Mouse (Mus musculus) ES-E14 (cell line): ENCODE measurements around the gene Cryaa.

ENCODE experiments used
- MAFK ChIP-seq: IDR thresholded peaks from 2 replicates; pipeline ENCODE4 v1.6.1; 2014; ENCODE audit warnings: mild to moderate bottlenecking, low read depth, low read length, inconsistent platforms; ENCODE audit not compliant: insufficient read depth
- ZC3H11A ChIP-seq: IDR thresholded peaks from 2 replicates; pipeline ENCODE4 v1.6.1; 2012; ENCODE audit warnings: low read depth, mild to moderate bottlenecking, inconsistent platforms, low read length, borderline replicate concordance

DNA sequence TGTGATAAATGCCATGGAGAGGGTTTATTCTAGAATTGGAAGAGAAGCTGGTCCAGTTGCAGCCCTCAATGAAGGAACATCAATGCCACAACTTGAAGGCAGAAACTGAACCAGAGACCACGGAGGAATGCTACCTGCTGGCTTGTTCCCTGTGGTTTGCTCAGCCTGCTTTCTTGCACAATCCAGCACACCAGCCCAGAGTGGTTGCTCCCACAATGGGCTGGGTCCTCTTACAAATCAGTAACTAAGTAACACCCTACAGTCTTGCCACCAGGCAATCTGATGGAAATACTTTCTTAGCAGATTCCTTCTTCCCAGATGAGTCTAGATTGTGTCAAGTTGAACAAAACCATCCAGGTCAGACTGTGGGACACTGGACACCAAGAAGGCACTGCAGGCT lies 12.0 kb downstream of the Cryaa start:
- TF ChIP-seq ZC3H11A (no peak), MAFK (no peak)
